Mouse (Mus musculus): ENCODE results near the gene a.

- TF ChIP-seq CTCF (IDR thresholded peaks at IDR 0.05; ENCODE audit: control insufficient read depth, insufficient read depth, insufficient replicate concordance, low read depth, low read length) = no peak
- TF ChIP-seq POLR2A (IDR thresholded peaks at IDR 0.05; ENCODE audit: control insufficient read depth, low read depth, low read length) = no peak
Measured at GRCm38 (mm10) chr2:154936536-154937155, 145.4 kb downstream of the a start.
